10 mouse cellular contexts compared by ENCODE assay signal in the genomic region with DNA sequence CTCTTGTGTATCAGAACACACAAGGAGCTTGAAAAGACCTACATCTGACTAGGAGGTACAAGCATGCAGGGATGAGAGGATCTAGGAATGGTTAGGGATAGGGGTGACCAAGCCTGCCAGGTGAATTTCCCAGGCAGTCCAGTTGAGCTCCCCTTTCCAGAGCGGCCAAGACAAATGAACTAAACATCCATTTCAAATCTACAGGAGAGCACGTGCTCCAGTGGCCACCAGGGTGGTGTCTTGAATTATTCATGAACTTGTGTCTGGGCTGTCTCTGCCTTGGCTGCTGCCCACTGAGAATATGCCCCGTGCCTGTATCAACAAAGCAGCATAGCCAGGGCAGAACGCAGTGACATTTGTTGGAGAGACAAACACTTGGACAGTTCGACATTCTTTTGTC.
A peak's percentile ranks its signal among the peaks of the same experiment; 100 is the strongest.
DNase-seq lines count a peak whose midpoint lies in the region; ATAC-seq lines count a peak whose summit lies in the region.
"Had no signal": no experiment of that assay in that cellular context is flagged by ENCODE, and none has a peak within 500 bp of the region (broad histone marks: within the 10 kb centered on the region; RNA-seq: fewer than 3 reads in every experiment).

No protein-coding gene starts in this region.

- no peaks in the 10 kb centered on the region for H3K27me3 ChIP-seq in embryonic facial prominence, embryonic 15.5 days
- H3K27me3 ChIP-seq in hindbrain, embryonic 11.5 days (ENCODE audit: control insufficient read depth, insufficient read depth, low read length) = no peaks in the 10 kb centered on the region
- H3K27me3 ChIP-seq in midbrain, embryonic 11.5 days (ENCODE audit: control insufficient read depth, insufficient read depth, low read length) = no peaks in the 10 kb centered on the region
- H3K27me3 ChIP-seq in intestine, embryonic 16.5 days (replicated peaks; ENCODE audit: control insufficient read depth, insufficient read depth, low read length) = no peaks in the 10 kb centered on the region
- H3K27me3 ChIP-seq: embryonic facial prominence, embryonic 13.5 days had no signal

- peak; percentile 53 for DNase-seq in NIH3T3 (ENCODE audit: low read depth)
- DNase-seq in hindbrain, embryonic 11.5 days (ENCODE audit: low spot score) = peak; percentile 75
- DNase-seq in midbrain, embryonic 11.5 days (ENCODE audit: low spot score, missing footprints) = peak; percentile 90
- DNase-seq in spleen, postnatal 4 days (ENCODE audit: low spot score in 2 of 2) = no peak
- DNase-seq in adrenal gland, postnatal 10 days = no peak
- DNase-seq in adrenal gland, postnatal 14 days = no peak

- no peaks in the 10 kb centered on the region for H3K36me3 ChIP-seq in embryonic facial prominence, embryonic 15.5 days
- no peaks in the 10 kb centered on the region for H3K36me3 ChIP-seq in hindbrain, embryonic 11.5 days (ENCODE audit: control insufficient read depth, insufficient read depth, low read length)
- H3K36me3 ChIP-seq in midbrain, embryonic 11.5 days (ENCODE audit: control insufficient read depth, insufficient read depth, low read length) = no peaks in the 10 kb centered on the region
- H3K36me3 ChIP-seq in intestine, embryonic 16.5 days (ENCODE audit: control insufficient read depth, insufficient read depth, low read length) = no peaks in the 10 kb centered on the region
- H3K36me3 ChIP-seq: embryonic facial prominence, embryonic 13.5 days had no signal

- WGBS in embryonic facial prominence, embryonic 15.5 days = 43% methylated on average over 5 of the region's 5 CpGs
- 14% methylated on average over 5 of the region's 5 CpGs for WGBS in hindbrain, embryonic 11.5 days
- 17% methylated on average over 5 of the region's 5 CpGs for whole genome bisulfite sequencing in midbrain, embryonic 11.5 days
- 32% methylated on average over 5 of the region's 5 CpGs for WGBS in intestine, embryonic 16.5 days

- no peak overlapping the region for H3K9ac ChIP-seq in embryonic facial prominence, embryonic 15.5 days
- no peak overlapping the region for H3K9ac ChIP-seq in hindbrain, embryonic 11.5 days (ENCODE audit: low read depth, low read length)
- no peak overlapping the region for H3K9ac ChIP-seq in midbrain, embryonic 11.5 days (ENCODE audit: low read length)
- no peak overlapping the region for H3K9ac ChIP-seq in intestine, embryonic 16.5 days (ENCODE audit: low read depth, low read length)
- H3K9ac ChIP-seq: embryonic facial prominence, embryonic 13.5 days; liver, embryonic 14.5 days had no signal

- no peak overlapping the region for H3K4me2 ChIP-seq in embryonic facial prominence, embryonic 15.5 days (replicated peaks)
- H3K4me2 ChIP-seq in hindbrain, embryonic 11.5 days (replicated peaks; ENCODE audit: low read depth, low read length) = no peak overlapping the region
- no peak overlapping the region for H3K4me2 ChIP-seq in midbrain, embryonic 11.5 days
- H3K4me2 ChIP-seq in intestine, embryonic 16.5 days (ENCODE audit: low read depth, low read length) = no peak overlapping the region
- H3K4me2 ChIP-seq: embryonic facial prominence, embryonic 13.5 days had no signal

- H3K27ac ChIP-seq in embryonic facial prominence, embryonic 15.5 days (replicated peaks) = 0 out of 2 replicates have a peak overlapping the region, but pooled peaks have one; percentile 11
- H3K27ac ChIP-seq in hindbrain, embryonic 11.5 days (ENCODE audit: low read depth, low read length) = peak overlapping the region; percentile 32; the same call in 1 of the 2 replicates
- no peak overlapping the region for H3K27ac ChIP-seq in midbrain, embryonic 11.5 days (ENCODE audit: low read depth, low read length)
- H3K27ac ChIP-seq in intestine, embryonic 16.5 days (ENCODE audit: low read length) = no peak overlapping the region; the same call in 1 of the 2 replicates
- H3K27ac ChIP-seq: embryonic facial prominence, embryonic 13.5 days; liver, embryonic 14.5 days had no signal

- no peak overlapping the region for H3K4me3 ChIP-seq in embryonic facial prominence, embryonic 15.5 days (replicated peaks)
- H3K4me3 ChIP-seq in hindbrain, embryonic 11.5 days (ENCODE audit: low read depth, low read length) = no peak overlapping the region
- H3K4me3 ChIP-seq in midbrain, embryonic 11.5 days (ENCODE audit: low read depth, low read length) = no peak overlapping the region
- no peak overlapping the region for H3K4me3 ChIP-seq in intestine, embryonic 16.5 days (ENCODE audit: low read length)
- H3K4me3 ChIP-seq: embryonic facial prominence, embryonic 13.5 days had no signal

- no peaks in the 10 kb centered on the region for H3K9me3 ChIP-seq in embryonic facial prominence, embryonic 15.5 days (replicated peaks)
- no peaks in the 10 kb centered on the region for H3K9me3 ChIP-seq in hindbrain, embryonic 11.5 days (ENCODE audit: control insufficient read depth, low read length)
- no peaks in the 10 kb centered on the region for H3K9me3 ChIP-seq in midbrain, embryonic 11.5 days (ENCODE audit: control insufficient read depth, low read length)
- H3K9me3 ChIP-seq in intestine, embryonic 16.5 days (ENCODE audit: control insufficient read depth, low read length) = no peaks in the 10 kb centered on the region
- H3K9me3 ChIP-seq: embryonic facial prominence, embryonic 13.5 days had no signal

- ATAC-seq in embryonic facial prominence, embryonic 15.5 days (ENCODE audit: insufficient number of reproducible peaks, low FRiP score, low TSS enrichment, low read depth) = no peak
- peak; percentile 90 for ATAC-seq in hindbrain, embryonic 11.5 days (ENCODE audit: low FRiP score)
- ATAC-seq in midbrain, embryonic 11.5 days (ENCODE audit: low FRiP score) = peak; percentile 95
- ATAC-seq in intestine, embryonic 16.5 days = no peak

- H3K4me1 ChIP-seq in embryonic facial prominence, embryonic 15.5 days = peaks cover 15% of the 10 kb centered on the region
- peaks cover 8% of the 10 kb centered on the region; the same call in 1 of the 2 replicates for H3K4me1 ChIP-seq in hindbrain, embryonic 11.5 days (replicated peaks; ENCODE audit: control insufficient read depth, insufficient read depth, low read length)
- peaks cover 15% of the 10 kb centered on the region for H3K4me1 ChIP-seq in midbrain, embryonic 11.5 days (ENCODE audit: control insufficient read depth, insufficient read depth, low read length)
- H3K4me1 ChIP-seq in intestine, embryonic 16.5 days (ENCODE audit: control insufficient read depth, insufficient read depth, low read length) = 0 out of 2 replicates have a peak, but pooled peaks cover 4% of the 10 kb centered on the region

Comparison
In these comparisons a context has a peak if more than half of its experiments do, and no peak if none do; other contexts are left out.
1. DNase-seq: peak in NIH3T3 (single experiment), hindbrain, embryonic 11.5 days (single experiment) and midbrain, embryonic 11.5 days (single experiment); none in spleen, postnatal 4 days (0 of 2), adrenal gland, postnatal 10 days (single experiment) and adrenal gland, postnatal 14 days (single experiment).
2. ATAC-seq: peak in hindbrain, embryonic 11.5 days (single experiment) and midbrain, embryonic 11.5 days (single experiment); none in embryonic facial prominence, embryonic 15.5 days (single experiment) and intestine, embryonic 16.5 days (single experiment).
3. H3K27ac ChIP-seq: peak in embryonic facial prominence, embryonic 15.5 days (single experiment) and hindbrain, embryonic 11.5 days (single experiment); none in midbrain, embryonic 11.5 days (single experiment) and intestine, embryonic 16.5 days (single experiment).